Mouse (Mus musculus) hindbrain, postnatal 0 days (tissue): ENCODE measurements around the gene Klhl33. TPM values are rescaled to one million over a fixed set of nuclear protein-coding genes. Genes with fewer than 3 reads are reported as not detected.
"Not testable (repeated sequence)": the region's sequence is repeated elsewhere in the genome, so short reads cannot be mapped to it uniquely, and the experiment has no call there.

Experiments
- ATAC-seq: fragments of 200-750 bp; cut with Nextera tagmentation; 2 replicates; pipeline ENCODE4 v1.8.0; 2017; ENCODE audit warnings: mild to moderate bottlenecking, moderate TSS enrichment, moderate library complexity
- DNase-seq: peaks from one replicate; pipeline ENCODE4 v3.0.0-alpha.2; 2015; ENCODE audit warnings: low spot score
- H3K27ac ChIP-seq: fragments of 300-500 bp; sonication (generic); 2 replicates; pipeline ENCODE4 v1.5.1; 2014; ENCODE audit warnings: mild to moderate bottlenecking
- H3K27me3 ChIP-seq: fragments of 300-500 bp; sonication (generic); 2 replicates; pipeline ENCODE4 v1.6.1; 2014; ENCODE audit warnings: low read length, mixed read lengths; ENCODE audit not compliant: insufficient read depth
- H3K36me3 ChIP-seq: fragments of 300-500 bp; sonication (generic); 2 replicates; pipeline ENCODE4 v1.6.1; 2014; ENCODE audit warnings: low read length, mixed read lengths; ENCODE audit not compliant: insufficient read depth
- H3K4me1 ChIP-seq: fragments of 300-500 bp; sonication (generic); 2 replicates; pipeline ENCODE4 v1.6.1; 2014; ENCODE audit warnings: antibody characterized with exemption, low read length, mixed read lengths; ENCODE audit not compliant: insufficient read depth
- H3K4me2 ChIP-seq: fragments of 300-500 bp; sonication (generic); 2 replicates; pipeline ENCODE4 v1.6.1; 2014; ENCODE audit warnings: low read depth, mild to moderate bottlenecking, low read length, moderate library complexity, mixed read lengths
- H3K4me3 ChIP-seq: fragments of 300-500 bp; sonication (generic); 2 replicates; pipeline ENCODE4 v1.5.1; 2014; ENCODE audit warnings: low read length
- H3K9ac ChIP-seq: fragments of 300-500 bp; sonication (generic); replicated peaks from 2 replicates; pipeline ENCODE4 v1.6.1; 2014; ENCODE audit warnings: mild to moderate bottlenecking, low read length, moderate library complexity, mixed read lengths
- H3K9me3 ChIP-seq: fragments of 300-500 bp; sonication (generic); 2 replicates; pipeline ENCODE4 v1.6.1; 2016; ENCODE audit warnings: low read length, mixed read lengths
- CTCF ChIP-seq: IDR thresholded peaks from 2 replicates; pipeline ENCODE4 v1.5.1; 2016; ENCODE audit warnings: antibody characterized with exemption, control low read depth, low read depth
- WGBS: fragments of 180-500 bp; shearing (Covaris S2); extraction: QIAGEN DNeasy Blood & Tissue Kit; methylation state at CpG from one replicate; pipeline ENCODE4 v1.1.7; 2014; 5-methylcytosine and 5-hydroxymethylcytosine counted together
- polyA plus RNA-seq: library from polyadenylated mRNA; unstranded; fragments of >200 nt; fragmentation: Nextera tagmentation; extraction: Ambion mirVana; gene quantifications from 2 replicates; pipeline ENCODE4 v1.2.1, GENCODE M21; 2015
- total RNA-seq: library from RNA; depleted of rRNA; stranded (reverse); fragments of >200 nt; gene quantifications from 2 replicates; pipeline ENCODE4 v1.2.3, GENCODE M21; 2014

The Klhl33 gene
- total and polyA plus RNA-seq, 2 experiments from 2014 or later: 2.9 to 3.7 TPM

- H3K27ac ChIP-seq: no peak overlapping the region
- H3K4me3 ChIP-seq: no peak overlapping the region
- H3K4me2 ChIP-seq: no peak overlapping the region
- ATAC-seq (no peak), DNase-seq (no peak)
- no peak for TF ChIP-seq CTCF
- H3K9me3 ChIP-seq: no peaks in the 10 kb centered on the region
- WGBS: 60% methylated on average over 3 of the region's 3 CpGs
- H3K27me3 ChIP-seq: no peaks in the 10 kb centered on the region
- H3K9ac ChIP-seq: no peak overlapping the region
- peaks cover 32% of the 10 kb centered on the region for H3K36me3 ChIP-seq
- peaks cover 14% of the 10 kb centered on the region; the same call in 1 of the 2 replicates for H3K4me1 ChIP-seq
Observed at GRCm38 (mm10) chr14:50927366-50927765, 30.1 kb upstream of the Klhl33 start.

DNA sequence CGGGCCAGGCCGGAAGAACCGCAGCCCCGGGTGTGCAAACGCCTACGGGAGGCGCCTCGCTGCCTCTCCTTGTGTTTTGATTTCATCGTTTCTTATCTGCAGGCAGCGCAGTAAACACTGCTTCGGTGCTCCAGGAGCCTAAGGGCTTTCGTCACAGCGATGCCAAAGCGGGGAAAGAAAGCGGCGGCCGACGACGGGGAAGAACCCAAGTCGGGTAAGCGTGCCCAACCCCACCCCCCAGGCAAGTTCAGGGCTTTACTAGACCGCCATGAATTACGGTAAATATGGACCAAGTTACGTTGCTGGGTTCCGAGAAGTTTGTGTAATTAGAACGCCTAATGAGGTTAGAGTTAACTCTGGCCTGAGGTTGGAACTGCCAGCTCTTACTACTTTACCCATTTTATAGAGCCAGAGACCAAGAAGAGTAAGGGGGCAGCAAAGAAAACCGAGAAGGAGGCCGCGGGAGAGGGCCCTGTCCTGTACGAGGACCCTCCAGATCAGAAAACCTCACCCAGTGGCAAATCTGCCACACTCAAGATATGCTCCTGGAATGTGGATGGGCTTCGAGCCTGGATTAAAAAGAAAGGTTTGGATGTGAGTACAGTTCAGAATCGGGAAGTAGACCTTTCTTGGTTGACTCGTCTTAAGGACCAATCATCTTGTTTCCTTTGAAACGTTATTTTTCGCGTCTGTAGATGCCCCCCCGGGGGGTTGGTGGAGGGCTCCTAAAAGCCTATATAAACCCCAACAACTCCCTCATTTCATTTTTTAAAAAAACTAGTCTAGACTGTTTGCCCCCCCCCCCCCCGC is 28.0 kb upstream of the Klhl33 start:
- Histone ChIP-seq H3K9ac (peak overlapping the region; percentile 76), H3K9me3 (no peaks in the 10 kb centered on the region), H3K36me3 (peaks cover 32% of the 10 kb centered on the region), H3K4me2 (peak overlapping the region; percentile 74), H3K27ac (peak overlapping the region; percentile 92), H3K4me3 (peak overlapping the region; percentile 66), H3K4me1 (peaks cover 14% of the 10 kb centered on the region; the same call in 1 of the 2 replicates), H3K27me3 (no peaks in the 10 kb centered on the region)
- TF ChIP-seq CTCF: no peak
- 1% methylated on average over 38 of the region's 38 CpGs for WGBS
- DNase-seq (peak; percentile 42), ATAC-seq (peak; percentile 55; the same call in 1 of the 2 replicates)

DNA sequence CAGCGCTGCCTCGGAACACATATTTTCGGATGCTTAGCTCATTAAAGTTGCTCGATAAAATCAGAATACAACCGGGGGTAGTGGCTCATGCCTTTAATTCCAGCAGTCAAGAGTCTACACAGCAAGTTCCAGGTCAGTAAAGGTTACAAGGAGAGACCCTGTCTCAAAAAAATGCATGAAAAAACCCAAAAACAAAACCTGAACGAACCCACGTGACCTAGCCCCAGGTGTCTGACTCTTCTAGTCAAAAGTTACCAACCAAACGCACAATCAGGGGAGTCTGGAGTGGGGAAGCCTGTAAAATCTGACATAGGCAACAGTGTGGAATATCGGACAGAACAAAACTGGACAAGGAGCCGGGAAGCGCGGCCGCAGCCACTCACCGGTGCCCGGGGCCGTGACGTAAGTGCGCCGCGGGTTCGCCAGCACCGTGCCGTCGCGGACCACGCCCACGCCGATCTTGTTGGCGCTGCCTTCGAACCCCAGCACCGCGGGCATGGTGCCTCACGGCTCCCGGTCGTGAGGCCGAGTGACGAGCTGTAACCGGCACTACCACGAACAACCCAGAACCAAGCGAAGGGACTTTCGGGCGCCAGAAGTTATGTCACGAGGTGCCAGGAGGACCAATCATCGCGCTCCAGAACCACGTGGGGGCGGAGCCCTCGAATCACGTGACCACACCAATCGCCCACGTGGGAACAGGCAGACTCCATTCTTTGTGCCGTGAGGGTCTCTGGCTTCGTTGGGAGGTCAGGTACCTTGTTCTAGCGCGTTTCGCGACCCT is 27.2 kb upstream of the Klhl33 start, which contains the start of the genes Osgep and Apex1:
Gene Osgep (minus strand): TSS at position 613 of the 784 bp plus-strand sequence.
Gene Apex1 (plus strand): TSS at position 688 of the 784 bp plus-strand sequence.
- no peaks in the 10 kb centered on the region for H3K27me3 ChIP-seq
- peaks cover 32% of the 10 kb centered on the region for H3K36me3 ChIP-seq
- ATAC-seq: peak; percentile 97
- H3K9me3 ChIP-seq: no peaks in the 10 kb centered on the region
- under 1% methylated on average over 57 of the region's 57 CpGs for WGBS
- H3K4me2 ChIP-seq: peak within 1 kb of the TSS; percentile 74
- peak within 1 kb of the TSS; percentile 92 for H3K27ac ChIP-seq
- TF ChIP-seq CTCF: no peak
- peak; percentile 98 for DNase-seq
- H3K4me1 ChIP-seq: peaks cover 9% of the 10 kb centered on the region; the same call in 1 of the 2 replicates
- peak within 1 kb of the TSS; percentile 76 for H3K9ac ChIP-seq
- H3K4me3 ChIP-seq: peak within 1 kb of the TSS; percentile 66

GRCm38 (mm10) chr14:50923437-50923836 is 26.1 kb upstream of the Klhl33 start:
- Histone ChIP-seq H3K4me3 (peak overlapping the region; percentile 66), H3K9ac (peak overlapping the region; percentile 76; the same call in 1 of the 2 replicates), H3K36me3 (peaks cover 25% of the 10 kb centered on the region), H3K4me2 (peak overlapping the region; percentile 74)
- H3K27me3 ChIP-seq, H3K4me1 ChIP-seq, DNase-seq, ATAC-seq, H3K27ac ChIP-seq, H3K9me3 ChIP-seq: not testable (repeated sequence)
- 73% methylated on average over 1 of the region's 1 CpGs for WGBS

- no peaks in the 10 kb centered on the region for H3K4me1 ChIP-seq
- ATAC-seq (no peak), DNase-seq (no peak)
- no peaks in the 10 kb centered on the region for H3K9me3 ChIP-seq
- no peak for TF ChIP-seq CTCF
- no peak overlapping the region for H3K4me3 ChIP-seq
- no peaks in the 10 kb centered on the region for H3K27me3 ChIP-seq
- 64% methylated on average over 3 of the region's 3 CpGs for WGBS
- H3K9ac ChIP-seq: no peak overlapping the region
- H3K4me2 ChIP-seq: no peak overlapping the region
- no peak overlapping the region for H3K27ac ChIP-seq
- H3K36me3 ChIP-seq: peaks cover 33% of the 10 kb centered on the region; the same call in 1 of the 2 replicates
Observed at GRCm38 (mm10) chr14:50911356-50911755, 14.0 kb upstream of the Klhl33 start.

- no peak overlapping the region for H3K9ac ChIP-seq
- 90% methylated on average over 4 of the region's 4 CpGs for WGBS
- H3K36me3 ChIP-seq: peaks cover 4% of the 10 kb centered on the region; the same call in 1 of the 2 replicates
- H3K4me1 ChIP-seq: no peaks in the 10 kb centered on the region
- H3K4me2 ChIP-seq: no peak overlapping the region
- DNase-seq (no peak), ATAC-seq (no peak)
- H3K27ac ChIP-seq: no peak overlapping the region
- no peak overlapping the region for H3K4me3 ChIP-seq
- no peak for TF ChIP-seq CTCF
- no peaks in the 10 kb centered on the region for H3K9me3 ChIP-seq
- no peaks in the 10 kb centered on the region for H3K27me3 ChIP-seq
Observed at GRCm38 (mm10) chr14:50908126-50908525, 10.8 kb upstream of the Klhl33 start.

GRCm38 (mm10) chr14:50905327-50905726 is 8.0 kb upstream of the Klhl33 start:
- not testable (repeated sequence) for H3K27ac ChIP-seq, H3K9me3 ChIP-seq, H3K36me3 ChIP-seq, H3K9ac ChIP-seq, DNase-seq, H3K4me3 ChIP-seq, H3K27me3 ChIP-seq, H3K4me1 ChIP-seq, H3K4me2 ChIP-seq, ATAC-seq
